Mouse (Mus musculus) heart, postnatal 14 days (tissue): Measurements from ENCODE around the gene Gpc5. TPM values are rescaled to one million over a fixed set of nuclear protein-coding genes. Genes with fewer than 3 reads are reported as not detected.
A peak's percentile ranks its signal among the peaks of the same experiment; 100 is the strongest.

ENCODE experiments used
- DNase-seq, 2 experiments: peaks; one replicate each; pipeline ENCODE4 v3.0.0; 2021 to 2022
- intact Hi-C: fragments of 180-260 bp; cut with DNase I; formaldehyde crosslinking; loops from one replicate; pipeline ENCODE4 v1.15.1; 2025
- microRNA-seq, 2 experiments: library from miRNA; unstranded; fragments of <30 nt; microRNA quantifications; one replicate each; pipeline ENCODE4 v1.2.0; 2021 to 2022
- total RNA-seq, 2 experiments: library from RNA; stranded (reverse); gene quantifications; 2 replicates each; pipeline ENCODE4 v1.2.3; 2021

Gpc5 gene
- total RNA-seq, 2 experiments from 2014 or later: not detected

GRCm38 (mm10) chr14:116558141-116558800 is 1466.3 kb downstream of the Gpc5 start:
- intact Hi-C loops: no loop called here
- DNase-seq: no peak

- intact Hi-C loops: loop anchor here (5.0 kb wide), 1 partner anchor 1322 kb away; no protein-coding TSS in a partner anchor
- peak in 1 of 2 experiments; percentile 14 for DNase-seq
These were observed 1468.0 kb downstream of the Gpc5 start for GRCm38 (mm10) chr14:116559990-116560389.

Small RNA genes within 50 kb of the gene (microRNA-seq; reads per million reads assigned to microRNA genes)
- gene Mir17: 1,196 to 3,220 reads per million in 2 experiments
- gene Mir18: 66.4 to 235 reads per million in 2 experiments
- gene Mir19a: 0.60 to 1.1 reads per million in 2 experiments
- gene Mir19b-1: 0.27 to 0.36 reads per million in 2 experiments
- 311 to 1,166 reads per million in 2 experiments for gene Mir20a
- gene Mir92-1: 726 to 1,983 reads per million in 2 experiments
